In the genomic region with DNA sequence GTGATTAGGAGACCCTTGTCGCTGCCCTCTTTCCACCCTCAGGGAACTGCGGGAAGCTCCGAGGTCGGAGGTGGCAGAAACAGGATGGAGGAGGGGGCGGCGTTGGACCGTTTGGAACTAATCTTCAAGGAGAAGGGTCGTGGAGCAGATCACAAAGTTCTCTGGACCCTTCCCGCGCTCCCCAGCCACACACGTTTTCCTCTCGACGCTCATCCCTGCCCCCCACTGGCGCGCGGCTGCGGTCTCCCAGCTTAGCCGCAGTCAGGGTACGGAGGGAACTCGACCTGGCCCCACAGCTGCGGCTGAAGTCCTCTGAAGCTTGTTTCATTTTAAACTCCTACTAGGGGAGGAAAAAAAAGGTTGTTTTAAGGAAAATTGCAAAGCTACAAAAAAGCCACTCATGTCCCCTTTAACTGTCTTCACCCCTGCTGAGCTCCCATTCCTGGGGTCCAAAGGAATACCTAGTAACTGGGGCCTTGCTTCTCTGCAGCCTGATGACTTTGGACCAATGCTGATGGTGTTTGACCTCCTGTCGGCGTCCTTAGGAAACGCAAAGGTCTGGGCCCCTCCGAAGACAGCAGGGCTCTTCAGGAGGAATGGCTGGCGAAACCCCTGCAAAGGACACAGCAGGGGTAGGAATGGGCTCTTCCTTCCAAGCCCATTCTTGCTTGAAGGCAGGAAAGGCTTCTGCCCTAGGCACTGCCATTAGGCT, we compare ENCODE assay signal across 8 mouse cellular contexts. TPM values are rescaled to one million over a fixed set of nuclear protein-coding genes. Genes with fewer than 3 reads are reported as not detected.
DNase-seq lines count a peak whose midpoint lies in the region; ATAC-seq and TF ChIP-seq lines count a peak whose summit lies in the region.

No protein-coding gene starts in this region.

- H3K9ac ChIP-seq in heart, embryonic 16.5 days (ENCODE audit: low read length), result no peak overlapping the region
- no peak overlapping the region for H3K9ac ChIP-seq in heart, adult 2 months (ENCODE audit: low read depth, low read length)
- H3K9ac ChIP-seq in forebrain, embryonic 16.5 days (replicated peaks; ENCODE audit: low read depth, low read length), result peak overlapping the region; percentile 60

- intact Hi-C loops in heart, adult 2 months (cut with DNase I), result loop anchor here (5.0 kb wide), 3 partner anchors 50 to 160 kb away; no protein-coding TSS in a partner anchor

- no peak for TF ChIP-seq CTCF in heart, adult 2 months (IDR thresholded peaks at IDR 0.05)

- no peaks in the 10 kb centered on the region for H3K79me2 ChIP-seq in heart, adult 2 months (replicated peaks; ENCODE audit: control insufficient read depth, insufficient read depth, low read length)

- no peak for DNase-seq in heart, adult 2 months
- peak; percentile 57 for DNase-seq in ZHBTc4 (ENCODE audit: low read depth, low spot score)
- peak; percentile 38 for DNase-seq in midbrain, embryonic 10.5 days (ENCODE audit: low spot score)
- no peak for DNase-seq in adrenal gland, adult 2 months
- no peak for DNase-seq in urinary bladder, postnatal 10 days (ENCODE audit: low spot score)

- peak overlapping the region; percentile 79 for H3K4me3 ChIP-seq in heart, embryonic 16.5 days (ENCODE audit: low read length)
- no peak overlapping the region for H3K4me3 ChIP-seq in heart, adult 2 months
- H3K4me3 ChIP-seq in forebrain, embryonic 16.5 days (replicated peaks; ENCODE audit: low read length), result peak overlapping the region; percentile 42
- H3K4me3 ChIP-seq in midbrain, embryonic 10.5 days, result peak overlapping the region; percentile 93

- no peak for TF ChIP-seq EP300 in heart, adult 2 months (IDR thresholded peaks at IDR 0.05; ENCODE audit: insufficient read depth, low read depth, low read length)

- peaks cover 32% of the 10 kb centered on the region for H3K27me3 ChIP-seq in heart, embryonic 16.5 days (ENCODE audit: control insufficient read depth, insufficient read depth, low read length)
- peaks cover 2% of the 10 kb centered on the region for H3K27me3 ChIP-seq in heart, adult 2 months (ENCODE audit: control insufficient read depth, insufficient read depth, low read length)
- 0 out of 2 replicates have a peak, but pooled peaks cover 3% of the 10 kb centered on the region for H3K27me3 ChIP-seq in forebrain, embryonic 16.5 days (replicated peaks; ENCODE audit: control insufficient read depth, insufficient read depth, low read length)
- H3K27me3 ChIP-seq in midbrain, embryonic 10.5 days (ENCODE audit: low read depth, poor library complexity, severe bottlenecking), result peaks cover 47% of the 10 kb centered on the region

- H3K9me3 ChIP-seq in heart, embryonic 16.5 days (replicated peaks; ENCODE audit: control insufficient read depth, low read length), result no peaks in the 10 kb centered on the region
- no peaks in the 10 kb centered on the region for H3K9me3 ChIP-seq in forebrain, embryonic 16.5 days (ENCODE audit: control insufficient read depth, low read length)
- no peaks in the 10 kb centered on the region for H3K9me3 ChIP-seq in midbrain, embryonic 10.5 days (replicated peaks)

- 6% methylated on average over 26 of the region's 26 CpGs for WGBS in heart, embryonic 16.5 days
- WGBS in heart, adult 2 months, result 26% methylated on average over 26 of the region's 26 CpGs
- WGBS in forebrain, embryonic 16.5 days, result 7% methylated on average over 26 of the region's 26 CpGs
- WGBS in midbrain, embryonic 10.5 days, result 2% methylated on average over 26 of the region's 26 CpGs

- H3K4me2 ChIP-seq in heart, embryonic 16.5 days (ENCODE audit: low read depth, low read length), result peak overlapping the region; percentile 96
- H3K4me2 ChIP-seq in forebrain, embryonic 16.5 days (ENCODE audit: low read length), result peak overlapping the region; percentile 91

- H3K4me1 ChIP-seq in heart, embryonic 16.5 days (ENCODE audit: control insufficient read depth, insufficient read depth, low read length), result peaks cover 21% of the 10 kb centered on the region
- H3K4me1 ChIP-seq in heart, adult 2 months (ENCODE audit: control insufficient read depth, insufficient read depth, low read length), result peaks cover 1% of the 10 kb centered on the region; the same call in 1 of the 2 replicates
- peaks cover 36% of the 10 kb centered on the region for H3K4me1 ChIP-seq in forebrain, embryonic 16.5 days (replicated peaks; ENCODE audit: control insufficient read depth, insufficient read depth, low read length)
- H3K4me1 ChIP-seq in midbrain, embryonic 10.5 days, result peaks cover 67% of the 10 kb centered on the region

- no peaks in the 10 kb centered on the region for H3K36me3 ChIP-seq in heart, embryonic 16.5 days (ENCODE audit: control insufficient read depth, insufficient read depth)
- H3K36me3 ChIP-seq in heart, adult 2 months (ENCODE audit: control insufficient read depth, insufficient read depth, low read length), result no peaks in the 10 kb centered on the region
- H3K36me3 ChIP-seq in forebrain, embryonic 16.5 days (ENCODE audit: control insufficient read depth, insufficient read depth), result no peaks in the 10 kb centered on the region
- no peaks in the 10 kb centered on the region for H3K36me3 ChIP-seq in midbrain, embryonic 10.5 days

- no peak for ATAC-seq in heart, embryonic 16.5 days (replicated peaks; ENCODE audit: extremely low read depth, insufficient read depth, low FRiP score)
- no peak for ATAC-seq in forebrain, embryonic 16.5 days
- ATAC-seq in erythroblast, adult 5-6 weeks (replicated peaks; ENCODE audit: low FRiP score, poor library complexity, severe bottlenecking), result no peak

- no peak for TF ChIP-seq POLR2A in heart, adult 2 months (IDR thresholded peaks at IDR 0.05; ENCODE audit: insufficient read depth, low read depth, low read length)

- H3K27ac ChIP-seq in heart, embryonic 16.5 days (ENCODE audit: low read length), result no peak overlapping the region
- H3K27ac ChIP-seq in heart, adult 2 months, result no peak overlapping the region
- no peak overlapping the region for H3K27ac ChIP-seq in forebrain, embryonic 16.5 days (ENCODE audit: low read length)
- peak overlapping the region; percentile 99 for H3K27ac ChIP-seq in midbrain, embryonic 10.5 days (replicated peaks)

RNA-seq across cellular contexts. Expression of gene Zfp423, which starts 3.3 kb away (rescaled TPM):
- polyA plus RNA-seq in heart, embryonic 16.5 days (2015; fragmentation: Nextera tagmentation; extraction: Ambion mirVana), result 3.1 and 3.7 TPM in 2 replicates
- 1 to 10 TPM; 4.8 to 5.3 TPM for total RNA-seq in heart, adult 2 months (2021)
- polyA plus RNA-seq in heart, adult 2 months (2012; rRNA removed), result 4.3 and 7.3 TPM in 2 replicates
- polyA plus RNA-seq in forebrain, embryonic 16.5 days (2015; fragmentation: Nextera tagmentation; extraction: Ambion mirVana), result 13.3 and 20.6 TPM in 2 replicates
- polyA plus RNA-seq in midbrain, embryonic 10.5 days (2016; fragmentation: Nextera tagmentation; extraction: Ambion mirVana), result 24.8 and 29.7 TPM in 2 replicates
- total RNA-seq in adrenal gland, adult 2 months (2021), result 10 to 100 TPM; 21.4 to 28.1 TPM
- polyA plus RNA-seq in adrenal gland, adult 2 months (2012; rRNA removed), result 17.5 and 23.6 TPM in 2 replicates
- not detected in 2 replicates for total RNA-seq in erythroblast, adult 5-6 weeks (2015; ENCODE audit: low replicate concordance)
- total RNA-seq in erythroblast, adult 5-6 weeks (2017; ENCODE audit: low replicate concordance), result 3.2 TPM in 1 of 2 replicates, not detected in the other

Comparison
In these comparisons a context has a peak if more than half of its experiments do, and no peak if none do; other contexts are left out.
1. DNase-seq: peak in ZHBTc4 (single experiment) and midbrain, embryonic 10.5 days (single experiment); none in heart, adult 2 months (0 of 2), adrenal gland, adult 2 months (single experiment) and urinary bladder, postnatal 10 days (single experiment).